Mouse (Mus musculus): ENCODE data around the gene Slc25a42.

- no peak for TF ChIP-seq POLR2A (IDR thresholded peaks at IDR 0.05; ENCODE audit: low read depth, low read length)
- no peak for TF ChIP-seq CTCF (conservative IDR thresholded peaks at IDR 0.05; ENCODE audit: insufficient read depth, insufficient read length, low read depth, low read length)
Observed at GRCm38 (mm10) chr8:70174079-70174478, 38.0 kb downstream of the Slc25a42 start.
